Mouse (Mus musculus) liver, postnatal 0 days (tissue): ENCODE measurements around the gene Wipf1. TPM values are rescaled to one million over a fixed set of nuclear protein-coding genes. Genes with fewer than 3 reads are reported as not detected.
"Not testable (repeated sequence)": the region's sequence is repeated elsewhere in the genome, so short reads cannot be mapped to it uniquely, and the experiment has no call there.

Experiments used
- ATAC-seq: fragments of 200-750 bp; cut with Nextera tagmentation; 2 replicates; pipeline ENCODE4 v1.8.0; 2017; ENCODE audit warnings: mild to moderate bottlenecking, moderate library complexity
- DNase-seq: peaks from one replicate; pipeline ENCODE4 v3.0.0-alpha.2; 2016
- H3K27ac ChIP-seq: fragments of 300-500 bp; sonication (generic); 2 replicates; pipeline ENCODE4 v1.5.1; 2014; ENCODE audit warnings: antibody characterized with exemption, moderate library complexity, mild to moderate bottlenecking, low read depth
- H3K27me3 ChIP-seq: fragments of 300-500 bp; sonication (generic); 2 replicates; pipeline ENCODE4 v1.6.1; 2014; ENCODE audit warnings: low read length, control low read depth, mixed read lengths; ENCODE audit not compliant: insufficient read depth
- H3K36me3 ChIP-seq: fragments of 300-500 bp; sonication (generic); replicated peaks from 2 replicates; pipeline ENCODE4 v1.6.1; 2014; ENCODE audit warnings: mild to moderate bottlenecking, control low read depth, low read length, moderate library complexity, mixed read lengths; ENCODE audit not compliant: insufficient read depth
- H3K4me1 ChIP-seq: fragments of 300-500 bp; sonication (generic); 2 replicates; pipeline ENCODE4 v1.6.1; 2014; ENCODE audit warnings: antibody characterized with exemption, mild to moderate bottlenecking, control low read depth; ENCODE audit not compliant: insufficient read depth
- H3K4me2 ChIP-seq: fragments of 300-500 bp; sonication (generic); 2 replicates; pipeline ENCODE4 v1.6.1; 2014; ENCODE audit warnings: low read depth, mild to moderate bottlenecking, low read length, moderate library complexity, mixed read lengths
- H3K4me3 ChIP-seq: fragments of 300-500 bp; sonication (generic); 2 replicates; pipeline ENCODE4 v1.5.1; 2014; ENCODE audit warnings: low read depth, low read length
- H3K9ac ChIP-seq: fragments of 300-500 bp; sonication (generic); replicated peaks from 2 replicates; pipeline ENCODE4 v1.6.1; 2014; ENCODE audit warnings: mild to moderate bottlenecking, moderate library complexity
- H3K9me3 ChIP-seq: fragments of 300-500 bp; sonication (generic); 2 replicates; pipeline ENCODE4 v1.6.1; 2016; ENCODE audit warnings: mild to moderate bottlenecking, control low read depth, low read length, mixed read lengths
- CTCF ChIP-seq: sonication (generic); IDR thresholded peaks from 2 replicates; pipeline ENCODE4 v1.5.1; 2016; ENCODE audit warnings: antibody characterized with exemption, low read depth
- EP300 ChIP-seq: IDR thresholded peaks from 2 replicates; pipeline ENCODE4 v1.6.1; 2016; ENCODE audit warnings: antibody characterized with exemption, low read depth, mild to moderate bottlenecking
- WGBS: fragments of 180-500 bp; shearing (Covaris S2); extraction: QIAGEN DNeasy Blood & Tissue Kit; methylation state at CpG from one replicate; pipeline ENCODE4 v1.1.7; 2014; ENCODE audit not compliant: insufficient replicate concordance; 5-methylcytosine and 5-hydroxymethylcytosine counted together
- polyA plus RNA-seq: library from polyadenylated mRNA; unstranded; fragments of >200 nt; fragmentation: Nextera tagmentation; extraction: Ambion mirVana; gene quantifications from 2 replicates; pipeline ENCODE4 v1.2.1, GENCODE M21; 2015

Gene Wipf1
- polyA plus RNA-seq, 1 experiment from 2014 or later: 4.3 TPM

GRCm38 (mm10) chr2:73507886-73508285 is 21.6 kb downstream of the Wipf1 start:
- DNase-seq (no peak), ATAC-seq (no peak)
- Histone ChIP-seq H3K27me3 (no peaks in the 10 kb centered on the region), H3K9ac (no peak overlapping the region), H3K36me3 (no peaks in the 10 kb centered on the region), H3K4me3 (no peak overlapping the region), H3K27ac (no peak overlapping the region), H3K4me1 (peaks cover 20% of the 10 kb centered on the region), H3K9me3 (no peaks in the 10 kb centered on the region), H3K4me2 (no peak overlapping the region)
- TF ChIP-seq EP300 (no peak), CTCF (no peak)
- 69% methylated on average over 7 of the region's 7 CpGs for WGBS

- not testable (repeated sequence) for H3K9ac ChIP-seq, ATAC-seq, H3K4me2 ChIP-seq, H3K4me3 ChIP-seq, H3K27ac ChIP-seq, H3K9me3 ChIP-seq, H3K27me3 ChIP-seq, DNase-seq, H3K36me3 ChIP-seq
- 78% methylated on average over 4 of the region's 4 CpGs for WGBS
- peak; percentile 27; the same call in 1 of the 2 replicates for TF ChIP-seq EP300
- H3K4me1 ChIP-seq: peaks cover 14% of the 10 kb centered on the region
Measured at GRCm38 (mm10) chr2:73506337-73506736, 23.2 kb downstream of the Wipf1 start.

GRCm38 (mm10) chr2:73502863-73503429 is 26.6 kb downstream of the Wipf1 start:
- no peaks in the 10 kb centered on the region for H3K36me3 ChIP-seq
- DNase-seq (no peak), ATAC-seq (peak; percentile 68)
- 0 out of 2 replicates have a peak overlapping the region, but pooled peaks have one; percentile 26 for H3K27ac ChIP-seq
- H3K9ac ChIP-seq: no peak overlapping the region
- TF ChIP-seq EP300 (peak; percentile 86), CTCF (no peak)
- H3K4me1 ChIP-seq: peaks cover 4% of the 10 kb centered on the region; the same call in 1 of the 2 replicates
- no peaks in the 10 kb centered on the region for H3K27me3 ChIP-seq
- H3K4me3 ChIP-seq: no peak overlapping the region
- H3K4me2 ChIP-seq: peak overlapping the region; percentile 7; the same call in 1 of the 2 replicates
- no peaks in the 10 kb centered on the region for H3K9me3 ChIP-seq
- 65% methylated on average over 10 of the region's 10 CpGs for WGBS

GRCm38 (mm10) chr2:73500864-73501263 is 28.7 kb downstream of the Wipf1 start:
- Histone ChIP-seq H3K27me3 (no peaks in the 10 kb centered on the region), H3K4me1 (peaks cover 13% of the 10 kb centered on the region), H3K9ac (0 out of 2 replicates have a peak overlapping the region, but pooled peaks have one; percentile 11), H3K4me2 (no peak overlapping the region), H3K36me3 (no peaks in the 10 kb centered on the region), H3K27ac (no peak overlapping the region), H3K9me3 (no peaks in the 10 kb centered on the region), H3K4me3 (no peak overlapping the region)
- ATAC-seq (no peak), DNase-seq (no peak)
- 67% methylated on average over 13 of the region's 13 CpGs for WGBS
- TF ChIP-seq EP300 (no peak), CTCF (no peak)

- H3K4me1 ChIP-seq: peaks cover 19% of the 10 kb centered on the region
- no peak for ATAC-seq
Measured at GRCm38 (mm10) chr2:73498322-73498721, 31.2 kb downstream of the Wipf1 start.

GRCm38 (mm10) chr2:73497572-73497971 is 32.0 kb downstream of the Wipf1 start:
- Histone ChIP-seq H3K36me3 (no peaks in the 10 kb centered on the region), H3K4me1 (peaks cover 15% of the 10 kb centered on the region), H3K4me2 (no peak overlapping the region), H3K9ac (no peak overlapping the region), H3K27me3 (no peaks in the 10 kb centered on the region), H3K27ac (no peak overlapping the region), H3K9me3 (no peaks in the 10 kb centered on the region), H3K4me3 (no peak overlapping the region)
- DNase-seq: no peak
- no peak for ATAC-seq
- TF ChIP-seq EP300 (no peak), CTCF (no peak)
- 61% methylated on average over 3 of the region's 3 CpGs for WGBS

More at GRCm38 (mm10) chr2:73498322-73498721, 31.2 kb downstream of the Wipf1 start:
- H3K9me3 ChIP-seq: no peaks in the 10 kb centered on the region
- no peak for TF ChIP-seq CTCF
- TF ChIP-seq EP300: no peak
- no peaks in the 10 kb centered on the region for H3K36me3 ChIP-seq
- H3K9ac ChIP-seq: no peak overlapping the region
- no peak overlapping the region for H3K4me2 ChIP-seq
- no peak overlapping the region for H3K27ac ChIP-seq
- DNase-seq: no peak
- H3K4me3 ChIP-seq: no peak overlapping the region
- H3K27me3 ChIP-seq: no peaks in the 10 kb centered on the region

GRCm38 (mm10) chr2:73496944-73497343 is 32.6 kb downstream of the Wipf1 start:
- no peaks in the 10 kb centered on the region for H3K9me3 ChIP-seq
- no peaks in the 10 kb centered on the region for H3K27me3 ChIP-seq
- ATAC-seq (peak; percentile 35), DNase-seq (no peak)
- H3K4me2 ChIP-seq: no peak overlapping the region
- no peak overlapping the region for H3K27ac ChIP-seq
- whole genome bisulfite sequencing: 57% methylated on average over 9 of the region's 9 CpGs
- H3K4me3 ChIP-seq: no peak overlapping the region
- TF ChIP-seq EP300 (peak; percentile 45; the same call in 1 of the 2 replicates), CTCF (no peak)
- H3K36me3 ChIP-seq: no peaks in the 10 kb centered on the region
- no peak overlapping the region for H3K9ac ChIP-seq
- H3K4me1 ChIP-seq: peaks cover 17% of the 10 kb centered on the region
